29 mouse cellular contexts compared by ENCODE assay signal in genomic region chr19:41275588-41275987, GRCm38 (mm10). TPM values are rescaled to one million over a fixed set of nuclear protein-coding genes. Genes with fewer than 3 reads are reported as not detected.
DNase-seq lines count a peak whose midpoint lies in the region; ATAC-seq and TF ChIP-seq lines count a peak whose summit lies in the region.
"Had no signal": no experiment of that assay in that cellular context is flagged by ENCODE, and none has a peak within 500 bp of the region (broad histone marks: within the 10 kb centered on the region; RNA-seq: fewer than 3 reads in every experiment).

No protein-coding gene starts in this region.

- DNase-seq in liver: no peak
- DNase-seq in cerebellum, postnatal 4 days (ENCODE audit: low spot score in 2 of 2): no peak
- no peak for DNase-seq in embryonic facial prominence, embryonic 10.5 days (ENCODE audit: low spot score)
- DNase-seq: adrenal gland, adult 2 months; adrenal gland, postnatal 36 days; cerebellum, adult 18-20 months; cerebellum, postnatal 10 days; forebrain, postnatal 0 days; gastrocnemius, postnatal 10 days; heart, postnatal 14 days; kidney, postnatal 36 days; lung, adult 2 months; lung, postnatal 10 days; right cerebral cortex, postnatal 25 days; spleen, adult 18-20 months; thymus, postnatal 14 days had no signal

- peak; percentile 63 for ATAC-seq in liver, embryonic 15.5 days (ENCODE audit: insufficient read depth)
- peak; percentile 40; the same call in 1 of the 2 replicates for ATAC-seq in intestine, postnatal 0 days
- ATAC-seq in stomach, embryonic 15.5 days (ENCODE audit: insufficient read depth, low FRiP score, low read depth): peak; percentile 84
- no peak for ATAC-seq in activated CD4-positive, CD25-positive, alpha-beta regulatory T cell, adult 4 months
- ATAC-seq: forebrain, postnatal 0 days; inflammation-experienced regulatory T-cells, adult 6 months; midbrain, embryonic 16.5 days had no signal

- no peak for TF ChIP-seq CTCF in intestine, postnatal 0 days (IDR thresholded peaks at IDR 0.05; ENCODE audit: low read depth)

- no peak overlapping the region; the same call in 1 of the 2 replicates for H3K27ac ChIP-seq in liver, embryonic 15.5 days (replicated peaks)
- no peak overlapping the region for H3K27ac ChIP-seq in intestine, postnatal 0 days (ENCODE audit: low read depth, low read length)
- H3K27ac ChIP-seq in stomach, embryonic 15.5 days: peak overlapping the region; percentile 44; the same call in 1 of the 2 replicates
- no peak overlapping the region for H3K27ac ChIP-seq in embryonic facial prominence, embryonic 10.5 days (replicated peaks)
- H3K27ac ChIP-seq: embryonic facial prominence, embryonic 15.5 days; forebrain, embryonic 12.5 days; hindbrain, embryonic 10.5 days; hindbrain, embryonic 15.5 days; kidney, embryonic 15.5 days; layer of hippocampus, adult 2 months; limb, embryonic 13.5 days had no signal

- H3K36me3 ChIP-seq in liver, embryonic 15.5 days (replicated peaks): peaks cover 9% of the 10 kb centered on the region; the same call in 1 of the 2 replicates
- no peaks in the 10 kb centered on the region for H3K36me3 ChIP-seq in intestine, postnatal 0 days (ENCODE audit: control insufficient read depth, insufficient read depth)
- H3K36me3 ChIP-seq in stomach, embryonic 15.5 days: no peaks in the 10 kb centered on the region
- H3K36me3 ChIP-seq in embryonic facial prominence, embryonic 10.5 days (replicated peaks): no peaks in the 10 kb centered on the region
- H3K36me3 ChIP-seq: embryonic facial prominence, embryonic 15.5 days; forebrain, embryonic 12.5 days; hindbrain, embryonic 10.5 days; hindbrain, embryonic 15.5 days; kidney, embryonic 15.5 days; limb, embryonic 13.5 days had no signal

- peak overlapping the region; percentile 9; the same call in 1 of the 2 replicates for H3K4me2 ChIP-seq in liver, embryonic 15.5 days
- no peak overlapping the region for H3K4me2 ChIP-seq in intestine, postnatal 0 days (replicated peaks; ENCODE audit: low read depth)
- H3K4me2 ChIP-seq in stomach, embryonic 15.5 days: no peak overlapping the region; the same call in 1 of the 2 replicates
- H3K4me2 ChIP-seq: embryonic facial prominence, embryonic 15.5 days; forebrain, embryonic 12.5 days; hindbrain, embryonic 15.5 days; kidney, embryonic 15.5 days; limb, embryonic 13.5 days had no signal

- H3K9me3 ChIP-seq in liver, embryonic 15.5 days (replicated peaks): no peaks in the 10 kb centered on the region
- H3K9me3 ChIP-seq in intestine, postnatal 0 days (ENCODE audit: control insufficient read depth): no peaks in the 10 kb centered on the region
- H3K9me3 ChIP-seq in stomach, embryonic 15.5 days: no peaks in the 10 kb centered on the region
- H3K9me3 ChIP-seq in embryonic facial prominence, embryonic 10.5 days: no peaks in the 10 kb centered on the region
- H3K9me3 ChIP-seq: embryonic facial prominence, embryonic 15.5 days; forebrain, embryonic 12.5 days; hindbrain, embryonic 10.5 days; hindbrain, embryonic 15.5 days; kidney, embryonic 15.5 days; limb, embryonic 13.5 days had no signal

- no peak overlapping the region for H3K9ac ChIP-seq in liver, embryonic 15.5 days
- no peak overlapping the region for H3K9ac ChIP-seq in intestine, postnatal 0 days (ENCODE audit: low read depth, low read length)
- H3K9ac ChIP-seq in stomach, embryonic 15.5 days: no peak overlapping the region
- H3K9ac ChIP-seq: embryonic facial prominence, embryonic 15.5 days; forebrain, embryonic 12.5 days; forebrain, postnatal 0 days; hindbrain, embryonic 15.5 days; kidney, embryonic 15.5 days; limb, embryonic 13.5 days had no signal

- no peak overlapping the region for H3K4me3 ChIP-seq in liver, embryonic 15.5 days (replicated peaks)
- H3K4me3 ChIP-seq in intestine, postnatal 0 days (ENCODE audit: low read depth, low read length): no peak overlapping the region
- H3K4me3 ChIP-seq in stomach, embryonic 15.5 days (replicated peaks): no peak overlapping the region
- no peak overlapping the region for H3K4me3 ChIP-seq in embryonic facial prominence, embryonic 10.5 days
- H3K4me3 ChIP-seq: embryonic facial prominence, embryonic 15.5 days; forebrain, embryonic 12.5 days; hindbrain, embryonic 10.5 days; hindbrain, embryonic 15.5 days; kidney, embryonic 15.5 days; layer of hippocampus, adult 2 months; limb, embryonic 13.5 days had no signal

- H3K27me3 ChIP-seq in liver, embryonic 15.5 days: no peaks in the 10 kb centered on the region
- no peaks in the 10 kb centered on the region for H3K27me3 ChIP-seq in intestine, postnatal 0 days (replicated peaks; ENCODE audit: control insufficient read depth, insufficient read depth, low read length)
- no peaks in the 10 kb centered on the region for H3K27me3 ChIP-seq in stomach, embryonic 15.5 days (replicated peaks)
- H3K27me3 ChIP-seq in embryonic facial prominence, embryonic 10.5 days (replicated peaks; ENCODE audit: low read depth, poor library complexity, severe bottlenecking): no peaks in the 10 kb centered on the region
- H3K27me3 ChIP-seq: forebrain, embryonic 12.5 days; hindbrain, embryonic 15.5 days; kidney, embryonic 15.5 days; limb, embryonic 13.5 days had no signal

- H3K4me1 ChIP-seq in liver, embryonic 15.5 days (replicated peaks): no peaks in the 10 kb centered on the region
- H3K4me1 ChIP-seq in intestine, postnatal 0 days (replicated peaks; ENCODE audit: control insufficient read depth, insufficient read depth, low read length): no peaks in the 10 kb centered on the region
- no peaks in the 10 kb centered on the region for H3K4me1 ChIP-seq in stomach, embryonic 15.5 days
- no peaks in the 10 kb centered on the region for H3K4me1 ChIP-seq in embryonic facial prominence, embryonic 10.5 days
- H3K4me1 ChIP-seq: embryonic facial prominence, embryonic 15.5 days; forebrain, embryonic 12.5 days; hindbrain, embryonic 10.5 days; hindbrain, embryonic 15.5 days; kidney, embryonic 15.5 days; limb, embryonic 13.5 days had no signal

- WGBS in liver, embryonic 15.5 days (ENCODE audit: insufficient replicate concordance): 49% methylated on average over 3 of the region's 3 CpGs
- WGBS in intestine, postnatal 0 days: 31% methylated on average over 3 of the region's 3 CpGs
- WGBS in stomach, embryonic 15.5 days: 50% methylated on average over 3 of the region's 3 CpGs
- whole genome bisulfite sequencing in embryonic facial prominence, embryonic 10.5 days: 71% methylated on average over 3 of the region's 3 CpGs

RNA-seq across cellular contexts. Expression of gene Tm9sf3, which starts 11.8 kb away (rescaled TPM):
- polyA plus RNA-seq in liver, embryonic 15.5 days (2015; fragmentation: Nextera tagmentation; extraction: Ambion mirVana): 52.3 and 53.5 TPM in 2 replicates
- polyA plus RNA-seq in intestine, postnatal 0 days (2015; fragmentation: Nextera tagmentation; extraction: Ambion mirVana): 105 and 107 TPM in 2 replicates
- 155 and 179 TPM in 2 replicates for polyA plus RNA-seq in stomach, embryonic 15.5 days (2015; fragmentation: Nextera tagmentation; extraction: Ambion mirVana)
- polyA plus RNA-seq in activated CD4-positive, CD25-positive, alpha-beta regulatory T cell, adult 4 months (2017; shearing (Covaris generic)): 10 to 100 TPM; 27.5 to 36.5 TPM
- polyA plus RNA-seq in embryonic facial prominence, embryonic 10.5 days (2016; fragmentation: Nextera tagmentation; extraction: Ambion mirVana): 95.9 and 96.9 TPM in 2 replicates
